Comparison of ENCODE assay signal across 20 mouse cellular contexts in genomic region chr2:68932240-68932639, GRCm38 (mm10).
DNase-seq lines count a peak whose midpoint lies in the region; ATAC-seq and TF ChIP-seq lines count a peak whose summit lies in the region.
"Had no signal": no experiment of that assay in that cellular context is flagged by ENCODE, and none has a peak within 500 bp of the region (broad histone marks: within the 10 kb centered on the region; RNA-seq: fewer than 3 reads in every experiment).

No protein-coding gene starts in this region.

- peaks cover 58% of the 10 kb centered on the region for H3K4me1 ChIP-seq in liver, embryonic 13.5 days (replicated peaks)
- H3K4me1 ChIP-seq in liver, embryonic 12.5 days = peaks cover 55% of the 10 kb centered on the region
- H3K4me1 ChIP-seq in ES-E14 (ENCODE audit: control insufficient read depth in 2 of 2, insufficient read depth in 2 of 2, low read length in 2 of 2, poor library complexity in 1 of 2) = peaks cover 0 to 1% of the 10 kb centered on the region in 2 experiments; a peak in 2 of 4 replicates
- H3K4me1 ChIP-seq in intestine, postnatal 0 days (replicated peaks; ENCODE audit: control insufficient read depth, insufficient read depth, low read length) = peaks cover 19% of the 10 kb centered on the region

- DNase-seq in liver, embryonic 13.5 days = no peak
- no peak for DNase-seq in ES-E14 (ENCODE audit: low read depth, low spot score)
- DNase-seq in thymus, postnatal 14 days = peak; percentile 67
- DNase-seq in spleen, postnatal 10 days (ENCODE audit: low spot score in 2 of 2) = no peak
- DNase-seq in lung, postnatal 36 days = no peak
- DNase-seq: cerebellum, adult 11-12 months; cerebellum, postnatal 36 days; heart, postnatal 10 days; lung, adult 2 months; lung, postnatal 4 days had no signal

- H3K36me3 ChIP-seq in liver, embryonic 13.5 days = peaks cover under 1% of the 10 kb centered on the region; the same call in 1 of the 2 replicates
- no peaks in the 10 kb centered on the region for H3K36me3 ChIP-seq in liver, embryonic 12.5 days
- H3K36me3 ChIP-seq in ES-E14 (ENCODE audit: control insufficient read depth, insufficient read depth, low read length, poor library complexity, severe bottlenecking) = no peaks in the 10 kb centered on the region
- peaks cover under 1% of the 10 kb centered on the region; the same call in 1 of the 2 replicates for H3K36me3 ChIP-seq in intestine, postnatal 0 days (ENCODE audit: control insufficient read depth, insufficient read depth)
- H3K36me3 ChIP-seq: midbrain, embryonic 12.5 days; neural tube, embryonic 15.5 days had no signal

- H3K9me3 ChIP-seq in liver, embryonic 13.5 days (replicated peaks) = no peaks in the 10 kb centered on the region
- no peaks in the 10 kb centered on the region for H3K9me3 ChIP-seq in liver, embryonic 12.5 days (replicated peaks)
- no peaks in the 10 kb centered on the region for H3K9me3 ChIP-seq in ES-E14 (ENCODE audit: control insufficient read depth, insufficient read depth, low read depth, low read length)
- H3K9me3 ChIP-seq in intestine, postnatal 0 days (ENCODE audit: control insufficient read depth) = no peaks in the 10 kb centered on the region
- H3K9me3 ChIP-seq: heart, embryonic 10.5 days; hindbrain, embryonic 12.5 days; limb, embryonic 10.5 days; midbrain, embryonic 12.5 days; neural tube, embryonic 15.5 days had no signal

- no peak for ATAC-seq in liver, embryonic 13.5 days (ENCODE audit: low read depth)
- no peak for ATAC-seq in liver, embryonic 12.5 days
- peak; percentile 59 for ATAC-seq in intestine, postnatal 0 days
- ATAC-seq: forebrain, embryonic 14.5 days had no signal

- WGBS in liver, embryonic 13.5 days (ENCODE audit: insufficient replicate concordance) = 44% methylated on average over 4 of the region's 4 CpGs
- WGBS in liver, embryonic 12.5 days (ENCODE audit: insufficient replicate concordance) = 45% methylated on average over 4 of the region's 4 CpGs
- WGBS in intestine, postnatal 0 days = 17% methylated on average over 4 of the region's 4 CpGs

- peak overlapping the region; percentile 13; the same call in 1 of the 2 replicates for H3K27ac ChIP-seq in liver, embryonic 13.5 days
- no peak overlapping the region for H3K27ac ChIP-seq in liver, embryonic 12.5 days
- no peak overlapping the region for H3K27ac ChIP-seq in ES-E14 (ENCODE audit: insufficient read depth, low read depth, low read length, poor library complexity, severe bottlenecking)
- H3K27ac ChIP-seq in intestine, postnatal 0 days (ENCODE audit: low read depth, low read length) = peak overlapping the region; percentile 62
- H3K27ac ChIP-seq: heart, embryonic 10.5 days; hindbrain, embryonic 12.5 days; limb, embryonic 10.5 days; midbrain, embryonic 12.5 days; neural tube, embryonic 15.5 days had no signal

- no peak overlapping the region for H3K9ac ChIP-seq in liver, embryonic 13.5 days
- no peak overlapping the region for H3K9ac ChIP-seq in liver, embryonic 12.5 days
- H3K9ac ChIP-seq in ES-E14 (ENCODE audit: insufficient read depth, low read depth, low read length, poor library complexity, severe bottlenecking) = no peak overlapping the region
- H3K9ac ChIP-seq in intestine, postnatal 0 days (ENCODE audit: low read depth, low read length) = no peak overlapping the region
- H3K9ac ChIP-seq: hindbrain, embryonic 12.5 days; midbrain, embryonic 12.5 days; neural tube, embryonic 15.5 days had no signal

- H3K4me2 ChIP-seq in liver, embryonic 13.5 days = no peak overlapping the region
- H3K4me2 ChIP-seq in liver, embryonic 12.5 days = no peak overlapping the region
- H3K4me2 ChIP-seq in intestine, postnatal 0 days (replicated peaks; ENCODE audit: low read depth) = peak overlapping the region; percentile 38; the same call in 1 of the 2 replicates
- H3K4me2 ChIP-seq: hindbrain, embryonic 12.5 days; midbrain, embryonic 12.5 days; neural tube, embryonic 15.5 days had no signal

- H3K27me3 ChIP-seq in liver, embryonic 13.5 days = no peaks in the 10 kb centered on the region
- no peaks in the 10 kb centered on the region for H3K27me3 ChIP-seq in liver, embryonic 12.5 days (replicated peaks)
- H3K27me3 ChIP-seq in intestine, postnatal 0 days (replicated peaks; ENCODE audit: control insufficient read depth, insufficient read depth, low read length) = no peaks in the 10 kb centered on the region
- H3K27me3 ChIP-seq: hindbrain, embryonic 12.5 days; midbrain, embryonic 12.5 days; neural tube, embryonic 15.5 days had no signal

- TF ChIP-seq CTCF in intestine, postnatal 0 days (IDR thresholded peaks at IDR 0.05; ENCODE audit: low read depth) = no peak

- in situ Hi-C loops in ES-E14 (cut with MboI; ENCODE audit: low sequenced_read_pairs in 2 of 2, unreplicated experiment in 2 of 2) = no loop called here

- H3K4me3 ChIP-seq in liver, embryonic 13.5 days (replicated peaks) = no peak overlapping the region
- no peak overlapping the region for H3K4me3 ChIP-seq in liver, embryonic 12.5 days
- H3K4me3 ChIP-seq in ES-E14 (ENCODE audit: insufficient read depth in 1 of 2, low read depth in 1 of 2, low read length in 2 of 2, poor library complexity in 1 of 2, severe bottlenecking in 1 of 2) = no peak overlapping the region
- H3K4me3 ChIP-seq in intestine, postnatal 0 days (ENCODE audit: low read depth, low read length) = 0 out of 2 replicates have a peak overlapping the region, but pooled peaks have one; percentile 0
- H3K4me3 ChIP-seq: erythroblast, embryonic 14.5 days; heart, embryonic 10.5 days; hindbrain, embryonic 12.5 days; layer of hippocampus, adult 2 months; limb, embryonic 10.5 days; midbrain, embryonic 12.5 days; neural tube, embryonic 15.5 days had no signal

TF ChIP-seq in ES-E14, 5 proteins besides CTCF, POLR2A, EP300 and RAD21:
- TF ChIP-seq ZNF384 (IDR thresholded peaks at IDR 0.05; ENCODE audit: low read depth, low read length) (peak; percentile 37; the same call in 1 of the 2 replicates), CHD2 (IDR thresholded peaks at IDR 0.05; ENCODE audit: low read depth, low read length) (no peak), MAFK (IDR thresholded peaks at IDR 0.05; ENCODE audit: insufficient read depth, low read depth, low read length) (no peak), ZC3H11A (IDR thresholded peaks at IDR 0.05; ENCODE audit: borderline replicate concordance, low read depth, low read length) (no peak), HCFC1 (IDR thresholded peaks at IDR 0.05; ENCODE audit: borderline replicate concordance, insufficient read depth, low read length) (no peak)

Comparison
In these comparisons a context has a peak if more than half of its experiments do, and no peak if none do; other contexts are left out.
1. H3K27ac ChIP-seq: peak in liver, embryonic 13.5 days (single experiment) and intestine, postnatal 0 days (single experiment); none in liver, embryonic 12.5 days (single experiment) and ES-E14 (single experiment).